Mouse (Mus musculus) ES-Bruce4 (cell line): ENCODE measurements around the gene Etv6. TPM values are rescaled to one million over a fixed set of nuclear protein-coding genes. Genes with fewer than 3 reads are reported as not detected.

Experiments
- H3K27ac ChIP-seq: 2 replicates; pipeline ENCODE4 v1.5.1; 2012; ENCODE audit warnings: low read length, inconsistent platforms; ENCODE audit not compliant: insufficient read depth
- H3K27me3 ChIP-seq: 2 replicates; pipeline ENCODE4 v1.6.1; 2012; ENCODE audit warnings: mild to moderate bottlenecking, low read length, inconsistent platforms; ENCODE audit not compliant: control insufficient read depth, poor library complexity, insufficient read depth, severe bottlenecking
- H3K36me3 ChIP-seq: 2 replicates; pipeline ENCODE4 v1.6.1; 2012; ENCODE audit warnings: inconsistent platforms, mild to moderate bottlenecking, low read length, moderate library complexity; ENCODE audit not compliant: control insufficient read depth, poor library complexity, insufficient read depth, severe bottlenecking
- H3K4me1 ChIP-seq: one replicate; pipeline ENCODE4 v1.8.1; 2011; ENCODE audit warnings: low read length; ENCODE audit not compliant: control insufficient read depth, insufficient read depth
- H3K4me3 ChIP-seq: 2 replicates; pipeline ENCODE4 v1.5.1; 2011; ENCODE audit warnings: low read depth, mild to moderate bottlenecking, low read length
- H3K9ac ChIP-seq: 2 replicates; pipeline ENCODE4 v1.6.1; 2012; ENCODE audit warnings: low read depth, mild to moderate bottlenecking, inconsistent platforms; ENCODE audit not compliant: poor library complexity, severe bottlenecking
- H3K9me3 ChIP-seq: replicated peaks from 2 replicates; pipeline ENCODE4 v1.6.1; 2012; ENCODE audit warnings: mild to moderate bottlenecking, low read length, inconsistent platforms; ENCODE audit not compliant: control insufficient read depth, poor library complexity, insufficient read depth, severe bottlenecking
- CTCF ChIP-seq: IDR thresholded peaks from one replicate; pipeline ENCODE4 v1.8.1; 2011; ENCODE audit warnings: low read depth, low read length
- EP300 ChIP-seq: IDR thresholded peaks from 2 replicates; pipeline ENCODE4 v1.6.1; 2011; ENCODE audit warnings: low read depth, low read length; ENCODE audit not compliant: insufficient read depth
- POLR2A ChIP-seq: IDR thresholded peaks from one replicate; pipeline ENCODE4 v1.8.1; 2011; ENCODE audit warnings: low read length; ENCODE audit not compliant: insufficient read depth
- polyA plus RNA-seq: library from polyadenylated mRNA; stranded (reverse); fragments of >200 nt; gene quantifications from 2 replicates; pipeline ENCODE4 v1.2.4, GENCODE M21; 2011; ENCODE audit warnings: low read depth; ENCODE audit not compliant: missing spikeins, insufficient read depth, insufficient read length

Etv6 gene
- polyA plus RNA-seq, 1 experiment = 19.9 TPM

GRCm38 (mm10) chr6:134072906-134073305 lies 37.4 kb downstream of the Etv6 start:
- Histone ChIP-seq H3K4me3 (no peak overlapping the region), H3K27me3 (no peaks in the 10 kb centered on the region), H3K27ac (no peak overlapping the region), H3K9me3 (no peaks in the 10 kb centered on the region), H3K9ac (no peak overlapping the region), H3K36me3 (peaks cover 2% of the 10 kb centered on the region; the same call in 1 of the 2 replicates), H3K4me1 (no peaks in the 10 kb centered on the region)
- no peak for TF ChIP-seq POLR2A
- TF ChIP-seq CTCF = no peak
- TF ChIP-seq EP300 = no peak

- TF ChIP-seq CTCF (no peak), POLR2A (no peak), EP300 (no peak)
- H3K36me3 ChIP-seq = peaks cover 2% of the 10 kb centered on the region; the same call in 1 of the 2 replicates
- H3K4me3 ChIP-seq = no peak overlapping the region
- no peaks in the 10 kb centered on the region for H3K9me3 ChIP-seq
- no peak overlapping the region for H3K9ac ChIP-seq
- no peaks in the 10 kb centered on the region for H3K4me1 ChIP-seq
- H3K27ac ChIP-seq = no peak overlapping the region
- H3K27me3 ChIP-seq = no peaks in the 10 kb centered on the region
Measured at GRCm38 (mm10) chr6:134074353-134074752, 38.9 kb downstream of the Etv6 start.

- H3K36me3 ChIP-seq = peaks cover 2% of the 10 kb centered on the region; the same call in 1 of the 2 replicates
- no peaks in the 10 kb centered on the region for H3K4me1 ChIP-seq
- H3K27me3 ChIP-seq = no peaks in the 10 kb centered on the region
- TF ChIP-seq CTCF (no peak), POLR2A (no peak), EP300 (no peak)
- H3K9ac ChIP-seq = no peak overlapping the region
- no peaks in the 10 kb centered on the region for H3K9me3 ChIP-seq
- H3K4me3 ChIP-seq = no peak overlapping the region
- no peak overlapping the region for H3K27ac ChIP-seq
Measured at GRCm38 (mm10) chr6:134075031-134075430, 39.5 kb downstream of the Etv6 start.

- Histone ChIP-seq H3K27me3 (no peaks in the 10 kb centered on the region), H3K4me1 (no peaks in the 10 kb centered on the region), H3K9me3 (no peaks in the 10 kb centered on the region), H3K27ac (no peak overlapping the region), H3K36me3 (no peaks in the 10 kb centered on the region; the same call in 1 of the 2 replicates), H3K4me3 (no peak overlapping the region), H3K9ac (no peak overlapping the region)
- no peak for TF ChIP-seq CTCF
- no peak for TF ChIP-seq EP300
- no peak for TF ChIP-seq POLR2A
Measured at GRCm38 (mm10) chr6:134078016-134078415, 42.5 kb downstream of the Etv6 start.

DNA sequence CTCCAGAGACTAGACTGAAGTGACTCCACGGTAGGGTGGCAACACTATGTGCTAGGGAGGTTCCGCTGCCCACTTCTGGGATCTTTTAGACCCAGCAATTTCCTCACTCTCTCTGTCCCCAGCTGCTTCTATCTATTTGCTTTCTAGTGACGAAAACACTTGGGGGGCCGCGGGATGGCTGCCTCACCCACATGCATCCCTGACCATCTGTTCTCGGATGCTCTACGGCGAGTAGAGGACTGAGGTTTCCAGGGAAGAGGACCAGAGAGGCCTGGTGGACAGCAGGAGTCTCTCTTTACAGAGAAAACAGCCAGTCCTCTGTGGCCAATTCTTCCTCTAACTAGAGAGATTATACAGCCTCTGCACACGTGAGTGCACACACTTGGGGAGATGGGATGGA lies 43.6 kb downstream of the Etv6 start:
- Histone ChIP-seq H3K27me3 (no peaks in the 10 kb centered on the region), H3K9me3 (no peaks in the 10 kb centered on the region), H3K4me3 (no peak overlapping the region), H3K4me1 (no peaks in the 10 kb centered on the region), H3K27ac (no peak overlapping the region), H3K36me3 (no peaks in the 10 kb centered on the region), H3K9ac (no peak overlapping the region)
- TF ChIP-seq POLR2A (no peak), EP300 (no peak), CTCF (no peak)

- Histone ChIP-seq H3K36me3 (no peaks in the 10 kb centered on the region), H3K9me3 (no peaks in the 10 kb centered on the region), H3K4me3 (no peak overlapping the region), H3K27me3 (no peaks in the 10 kb centered on the region), H3K9ac (no peak overlapping the region), H3K4me1 (no peaks in the 10 kb centered on the region), H3K27ac (no peak overlapping the region)
- TF ChIP-seq CTCF (no peak), POLR2A (no peak), EP300 (no peak)
Measured at GRCm38 (mm10) chr6:134079563-134079962, 44.1 kb downstream of the Etv6 start.
